Mouse (Mus musculus) G1E (cell line): ENCODE results near the gene Atraid.

Experiments used
- CTCF ChIP-seq: IDR thresholded peaks from 2 replicates; pipeline ENCODE4 v1.5.1; 2012; ENCODE audit warnings: low read depth, low read length, inconsistent platforms, mixed read lengths
- GATA1 ChIP-seq: IDR thresholded peaks from 2 replicates; pipeline ENCODE4 v1.6.1; 2012; ENCODE audit warnings: borderline replicate concordance, low read length, inconsistent platforms, mixed read lengths
- GATA2 ChIP-seq: IDR thresholded peaks from 2 replicates; pipeline ENCODE4 v1.6.1; 2012; ENCODE audit warnings: low read depth, low read length, inconsistent platforms, borderline replicate concordance
- POLR2AphosphoS5 ChIP-seq: IDR thresholded peaks from 2 replicates; pipeline ENCODE4 v1.6.1; 2012; ENCODE audit warnings: low read depth, low read length, inconsistent platforms; ENCODE audit not compliant: insufficient replicate concordance
- TAL1 ChIP-seq: conservative IDR thresholded peaks from 2 replicates; pipeline ENCODE4 v1.6.1; 2012; ENCODE audit warnings: low read depth, low read length, inconsistent platforms, mixed read lengths

GRCm38 (mm10) chr5:31012737-31013136 is 35.4 kb upstream of the Atraid start:
- TF ChIP-seq CTCF (no peak), GATA1 (no peak), TAL1 (no peak), POLR2AphosphoS5 (no peak), GATA2 (no peak)
